Mouse (Mus musculus) heart, postnatal 14 days (tissue): ENCODE measurements at regions not wholly inside any gene's neighbourhood (a gene's known extent, or its start where the extent isn't known, plus 50 kb on each side); places are given as distances from the start of the nearest gene placed in this dataset.

ENCODE experiments used
- DNase-seq, 2 experiments: peaks; one replicate each; pipeline ENCODE4 v3.0.0; 2021 to 2022
- intact Hi-C: fragments of 180-260 bp; cut with DNase I; formaldehyde crosslinking; loops from one replicate; pipeline ENCODE4 v1.15.1; 2025

DNA sequence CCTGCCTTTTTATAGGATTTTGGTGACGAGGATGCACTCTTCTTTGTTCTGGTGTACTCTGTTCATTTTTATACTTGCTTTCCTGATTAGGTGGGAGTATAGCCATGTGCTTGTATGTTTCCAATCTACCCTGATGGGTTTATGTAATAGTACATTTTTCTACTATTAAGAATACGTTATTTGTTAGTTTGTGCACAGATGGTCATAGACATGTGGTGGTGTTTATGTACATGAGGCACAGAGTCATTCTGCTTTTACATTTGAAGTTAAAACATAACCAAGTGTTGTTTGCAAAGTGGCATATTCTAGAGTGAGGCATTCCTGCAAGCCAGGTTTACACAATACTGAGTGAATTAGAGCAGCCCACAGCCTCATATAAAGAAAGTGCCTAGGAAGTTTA lies 1597.7 kb upstream of the B3galt2 start:
- no peak for DNase-seq
- intact Hi-C loops: no loop called here

DNA sequence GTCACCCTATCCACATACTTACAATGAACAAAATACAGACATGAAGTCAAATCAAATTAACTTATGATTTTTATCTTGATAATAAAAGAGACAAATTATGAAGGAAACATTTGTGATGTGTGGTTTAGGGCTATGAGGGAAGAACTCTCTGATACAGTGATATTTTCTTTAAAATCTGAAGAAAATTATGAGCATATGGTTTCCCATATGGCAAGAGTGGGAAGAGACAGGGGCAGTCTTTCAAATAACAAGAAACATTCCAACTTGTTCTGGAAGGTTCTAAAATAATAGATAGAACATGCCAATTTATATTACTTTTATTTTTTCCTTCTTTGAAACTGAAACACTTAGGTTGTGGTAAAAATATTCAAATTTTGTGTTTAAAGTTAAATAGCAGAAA lies 1585.3 kb upstream of the B3galt2 start:
- DNase-seq: no peak
- intact Hi-C loops: no loop called here
